Mouse (Mus musculus): ENCODE data around the gene Dusp10. TPM values are rescaled to one million over a fixed set of nuclear protein-coding genes. Genes with fewer than 3 reads are reported as not detected.

The Dusp10 gene
- polyA plus RNA-seq, 1 experiment from 2014 or later: 14.4 TPM

DNA sequence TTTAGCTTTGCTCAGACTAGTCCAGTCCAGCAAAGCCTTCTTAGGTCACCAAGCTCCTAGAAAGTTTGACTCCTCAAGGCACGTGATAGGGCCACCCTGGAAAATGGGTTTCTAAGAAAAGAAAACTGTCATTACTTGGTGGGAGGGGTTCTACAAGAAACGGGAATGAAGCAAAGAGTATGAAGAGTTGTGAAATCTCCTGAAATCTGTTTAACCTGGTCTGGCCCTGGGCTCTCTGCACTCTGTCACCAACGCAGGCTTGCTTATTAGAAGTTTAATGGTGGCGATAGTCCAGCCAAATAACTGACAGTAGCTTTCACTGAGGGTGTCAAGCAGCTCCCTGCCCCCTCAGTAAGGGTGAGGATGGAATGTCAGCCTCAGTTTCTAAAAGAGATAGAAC, 40.0 kb downstream of the Dusp10 start:
- no peak overlapping the region for H3K4me2 ChIP-seq
- H3K27me3 ChIP-seq (ENCODE audit: control insufficient read depth, insufficient read depth, low read length): no peaks in the 10 kb centered on the region
- 57% methylated on average over 4 of the region's 4 CpGs for WGBS (ENCODE audit: insufficient replicate concordance)
- H3K4me3 ChIP-seq (ENCODE audit: low read depth, low read length): no peak overlapping the region
- H3K27ac ChIP-seq (ENCODE audit: low read depth, low read length): peak overlapping the region; percentile 85
- H3K9ac ChIP-seq (ENCODE audit: low read depth, low read length): no peak overlapping the region
- no peaks in the 10 kb centered on the region for H3K36me3 ChIP-seq (ENCODE audit: control insufficient read depth, insufficient read depth, low read length)
- H3K4me1 ChIP-seq (ENCODE audit: control insufficient read depth, insufficient read depth, low read length): peaks cover 29% of the 10 kb centered on the region
- ATAC-seq (replicated peaks; ENCODE audit: insufficient number of reproducible peaks, low FRiP score, low TSS enrichment): no peak
- no peaks in the 10 kb centered on the region for H3K9me3 ChIP-seq (replicated peaks; ENCODE audit: control insufficient read depth, low read length)

DNA sequence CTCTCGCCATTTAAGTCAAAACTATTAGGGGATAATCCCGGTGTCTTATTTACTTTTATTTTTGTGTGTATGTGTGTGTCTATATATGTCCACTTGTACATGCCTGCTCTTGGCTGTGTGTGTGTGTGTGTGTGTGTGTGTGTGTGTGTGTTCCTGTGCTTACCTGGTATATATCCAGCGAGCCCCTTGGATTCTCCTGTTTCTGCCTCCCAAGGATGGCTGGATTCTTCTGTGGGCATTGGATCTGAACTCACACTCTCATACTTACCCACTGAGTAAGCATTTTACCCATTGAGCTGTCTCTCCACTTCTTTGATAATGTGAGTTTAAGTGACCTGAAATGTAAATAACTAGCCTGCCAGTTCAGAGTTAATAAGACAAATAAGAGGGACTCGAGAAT, 40.6 kb downstream of the Dusp10 start:
- peaks cover 29% of the 10 kb centered on the region for H3K4me1 ChIP-seq (ENCODE audit: control insufficient read depth, insufficient read depth, low read length)
- H3K27me3 ChIP-seq (ENCODE audit: control insufficient read depth, insufficient read depth, low read length): no peaks in the 10 kb centered on the region
- WGBS (ENCODE audit: insufficient replicate concordance): 79% methylated on average over 4 of the region's 4 CpGs
- H3K4me2 ChIP-seq: no peak overlapping the region
- H3K36me3 ChIP-seq (ENCODE audit: control insufficient read depth, insufficient read depth, low read length): no peaks in the 10 kb centered on the region
- H3K4me3 ChIP-seq (ENCODE audit: low read depth, low read length): no peak overlapping the region
- no peak overlapping the region for H3K9ac ChIP-seq (ENCODE audit: low read depth, low read length)
- ATAC-seq (replicated peaks; ENCODE audit: insufficient number of reproducible peaks, low FRiP score, low TSS enrichment): no peak
- H3K9me3 ChIP-seq (replicated peaks; ENCODE audit: control insufficient read depth, low read length): no peaks in the 10 kb centered on the region
- no peak overlapping the region for H3K27ac ChIP-seq (ENCODE audit: low read depth, low read length)

DNA sequence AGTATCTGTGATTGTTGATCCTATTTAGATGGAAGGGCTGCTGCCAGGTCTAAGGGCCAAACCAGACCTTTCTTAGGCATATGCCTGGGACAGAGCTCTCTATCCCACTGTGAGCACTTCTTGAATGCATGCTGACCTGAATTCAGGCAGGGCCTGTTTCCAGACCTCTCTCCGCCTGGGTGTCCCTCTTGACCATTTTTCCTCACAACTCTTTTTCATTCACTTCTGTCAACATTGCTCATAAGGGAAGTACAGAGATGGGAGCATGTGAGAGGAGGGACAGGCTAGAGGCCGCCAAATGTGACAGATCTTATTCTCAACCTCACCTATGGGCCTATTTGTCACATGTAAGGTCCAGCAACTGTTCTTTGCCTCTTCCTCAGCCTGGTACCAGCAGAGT, 41.1 kb downstream of the Dusp10 start:
- Histone ChIP-seq H3K4me2 (no peak overlapping the region), H3K9me3 (replicated peaks; ENCODE audit: control insufficient read depth, low read length) (no peaks in the 10 kb centered on the region), H3K4me1 (ENCODE audit: control insufficient read depth, insufficient read depth, low read length) (peaks cover 25% of the 10 kb centered on the region), H3K4me3 (ENCODE audit: low read depth, low read length) (no peak overlapping the region), H3K27ac (ENCODE audit: low read depth, low read length) (no peak overlapping the region), H3K9ac (ENCODE audit: low read depth, low read length) (no peak overlapping the region), H3K27me3 (ENCODE audit: control insufficient read depth, insufficient read depth, low read length) (no peaks in the 10 kb centered on the region), H3K36me3 (ENCODE audit: control insufficient read depth, insufficient read depth, low read length) (no peaks in the 10 kb centered on the region)
- no peak for ATAC-seq (replicated peaks; ENCODE audit: insufficient number of reproducible peaks, low FRiP score, low TSS enrichment)
- 85% methylated on average over 2 of the region's 2 CpGs for WGBS (ENCODE audit: insufficient replicate concordance)

GRCm38 (mm10) chr1:184058206-184058605, 45.1 kb downstream of the Dusp10 start:
- Histone ChIP-seq H3K4me2 (no peak overlapping the region), H3K36me3 (ENCODE audit: control insufficient read depth, insufficient read depth, low read length) (no peaks in the 10 kb centered on the region), H3K4me1 (ENCODE audit: control insufficient read depth, insufficient read depth, low read length) (peaks cover 20% of the 10 kb centered on the region), H3K9me3 (replicated peaks; ENCODE audit: control insufficient read depth, low read length) (no peaks in the 10 kb centered on the region), H3K27me3 (ENCODE audit: control insufficient read depth, insufficient read depth, low read length) (no peaks in the 10 kb centered on the region), H3K4me3 (ENCODE audit: low read depth, low read length) (no peak overlapping the region), H3K27ac (ENCODE audit: low read depth, low read length) (no peak overlapping the region), H3K9ac (ENCODE audit: low read depth, low read length) (no peak overlapping the region)
- WGBS (ENCODE audit: insufficient replicate concordance): 83% methylated on average over 8 of the region's 8 CpGs
- no peak for ATAC-seq (replicated peaks; ENCODE audit: insufficient number of reproducible peaks, low FRiP score, low TSS enrichment)

- H3K4me2 ChIP-seq: no peak overlapping the region
- 89% methylated on average over 3 of the region's 3 CpGs for WGBS (ENCODE audit: insufficient replicate concordance)
- H3K9ac ChIP-seq (ENCODE audit: low read depth, low read length): no peak overlapping the region
- H3K27ac ChIP-seq (ENCODE audit: low read depth, low read length): peak overlapping the region; percentile 7; the same call in 1 of the 2 replicates
- H3K36me3 ChIP-seq (ENCODE audit: control insufficient read depth, insufficient read depth, low read length): no peaks in the 10 kb centered on the region
- no peak for ATAC-seq (replicated peaks; ENCODE audit: insufficient number of reproducible peaks, low FRiP score, low TSS enrichment)
- no peak overlapping the region for H3K4me3 ChIP-seq (ENCODE audit: low read depth, low read length)
- no peaks in the 10 kb centered on the region for H3K27me3 ChIP-seq (ENCODE audit: control insufficient read depth, insufficient read depth, low read length)
- no peaks in the 10 kb centered on the region for H3K9me3 ChIP-seq (replicated peaks; ENCODE audit: control insufficient read depth, low read length)
- H3K4me1 ChIP-seq (ENCODE audit: control insufficient read depth, insufficient read depth, low read length): peaks cover 20% of the 10 kb centered on the region
These were observed 46.7 kb downstream of the Dusp10 start for GRCm38 (mm10) chr1:184059814-184060213.

DNA sequence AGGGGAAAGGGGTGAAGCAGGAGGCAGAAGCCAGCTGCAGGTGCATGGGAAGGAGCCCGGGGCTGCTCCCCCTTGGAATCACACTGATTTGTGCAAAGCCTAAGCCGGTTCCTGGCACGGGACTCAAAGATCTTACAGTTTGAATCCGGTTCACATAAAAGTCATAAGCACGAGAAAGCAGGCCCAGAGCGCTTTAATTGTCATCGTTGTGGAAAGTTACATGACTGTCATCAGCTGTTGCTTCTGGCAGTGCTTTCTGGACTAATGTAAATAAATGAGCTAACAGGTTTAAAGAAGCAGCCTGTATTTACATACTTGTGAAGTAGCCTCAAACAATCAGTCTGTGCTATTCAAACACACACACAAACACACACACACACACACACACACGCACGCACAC, 47.3 kb downstream of the Dusp10 start:
- WGBS (ENCODE audit: insufficient replicate concordance): 63% methylated on average over 9 of the region's 9 CpGs
- no peak overlapping the region for H3K4me3 ChIP-seq (ENCODE audit: low read depth, low read length)
- ATAC-seq (replicated peaks; ENCODE audit: insufficient number of reproducible peaks, low FRiP score, low TSS enrichment): no peak
- H3K36me3 ChIP-seq (ENCODE audit: control insufficient read depth, insufficient read depth, low read length): no peaks in the 10 kb centered on the region
- no peaks in the 10 kb centered on the region for H3K27me3 ChIP-seq (ENCODE audit: control insufficient read depth, insufficient read depth, low read length)
- H3K9me3 ChIP-seq (replicated peaks; ENCODE audit: control insufficient read depth, low read length): no peaks in the 10 kb centered on the region
- H3K4me2 ChIP-seq: no peak overlapping the region
- H3K4me1 ChIP-seq (ENCODE audit: control insufficient read depth, insufficient read depth, low read length): peaks cover 20% of the 10 kb centered on the region
- H3K9ac ChIP-seq (ENCODE audit: low read depth, low read length): no peak overlapping the region
- peak overlapping the region; percentile 7; the same call in 1 of the 2 replicates for H3K27ac ChIP-seq (ENCODE audit: low read depth, low read length)

- Histone ChIP-seq H3K27ac (ENCODE audit: low read depth, low read length) (0 out of 2 replicates have a peak overlapping the region, but pooled peaks have one; percentile 54), H3K4me3 (ENCODE audit: low read depth, low read length) (no peak overlapping the region), H3K4me2 (no peak overlapping the region), H3K9me3 (replicated peaks; ENCODE audit: control insufficient read depth, low read length) (no peaks in the 10 kb centered on the region), H3K27me3 (ENCODE audit: control insufficient read depth, insufficient read depth, low read length) (no peaks in the 10 kb centered on the region), H3K36me3 (ENCODE audit: control insufficient read depth, insufficient read depth, low read length) (no peaks in the 10 kb centered on the region), H3K9ac (ENCODE audit: low read depth, low read length) (no peak overlapping the region), H3K4me1 (ENCODE audit: control insufficient read depth, insufficient read depth, low read length) (peaks cover 25% of the 10 kb centered on the region)
- WGBS (ENCODE audit: insufficient replicate concordance): 37% methylated on average over 4 of the region's 4 CpGs
- ATAC-seq (replicated peaks; ENCODE audit: insufficient number of reproducible peaks, low FRiP score, low TSS enrichment): no peak
These were observed 48.0 kb downstream of the Dusp10 start for GRCm38 (mm10) chr1:184060828-184061734.

DNA sequence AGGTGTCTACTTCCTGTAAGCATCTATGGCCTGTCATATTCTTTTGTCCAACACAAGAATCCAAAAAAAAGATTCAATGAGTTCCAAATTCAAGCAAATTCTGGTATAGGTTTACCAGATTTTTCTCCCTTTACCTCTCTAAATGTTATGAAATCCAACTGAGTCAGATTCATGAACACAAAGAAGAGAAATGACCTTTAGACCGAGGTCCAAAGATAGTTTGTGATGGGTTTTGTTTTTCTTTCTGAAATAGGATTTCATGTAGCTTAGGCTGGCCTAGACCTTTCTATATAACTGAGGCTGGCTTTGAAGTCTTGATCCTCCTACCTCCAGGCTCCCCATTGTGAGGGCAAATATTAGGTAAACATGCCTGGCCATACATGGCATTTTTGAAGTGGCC, 48.8 kb downstream of the Dusp10 start:
- Histone ChIP-seq H3K27me3 (ENCODE audit: control insufficient read depth, insufficient read depth, low read length) (no peaks in the 10 kb centered on the region), H3K27ac (ENCODE audit: low read depth, low read length) (no peak overlapping the region), H3K9me3 (replicated peaks; ENCODE audit: control insufficient read depth, low read length) (no peaks in the 10 kb centered on the region), H3K4me1 (ENCODE audit: control insufficient read depth, insufficient read depth, low read length) (peaks cover 28% of the 10 kb centered on the region), H3K4me3 (ENCODE audit: low read depth, low read length) (no peak overlapping the region), H3K36me3 (ENCODE audit: control insufficient read depth, insufficient read depth, low read length) (no peaks in the 10 kb centered on the region), H3K4me2 (no peak overlapping the region), H3K9ac (ENCODE audit: low read depth, low read length) (no peak overlapping the region)
- 82% methylated on average over 1 of the region's 1 CpGs for WGBS (ENCODE audit: insufficient replicate concordance)
- no peak for ATAC-seq (replicated peaks; ENCODE audit: insufficient number of reproducible peaks, low FRiP score, low TSS enrichment)

- Histone ChIP-seq H3K4me3 (ENCODE audit: low read depth, low read length) (no peak overlapping the region), H3K4me2 (0 out of 2 replicates have a peak overlapping the region, but pooled peaks have one; percentile 2), H3K27me3 (ENCODE audit: control insufficient read depth, insufficient read depth, low read length) (no peaks in the 10 kb centered on the region), H3K4me1 (ENCODE audit: control insufficient read depth, insufficient read depth, low read length) (peaks cover 28% of the 10 kb centered on the region), H3K27ac (ENCODE audit: low read depth, low read length) (peak overlapping the region; percentile 62), H3K9me3 (replicated peaks; ENCODE audit: control insufficient read depth, low read length) (no peaks in the 10 kb centered on the region), H3K9ac (ENCODE audit: low read depth, low read length) (no peak overlapping the region; the same call in 1 of the 2 replicates), H3K36me3 (ENCODE audit: control insufficient read depth, insufficient read depth, low read length) (peaks cover 7% of the 10 kb centered on the region; the same call in 1 of the 2 replicates)
- no peak for ATAC-seq (replicated peaks; ENCODE audit: insufficient number of reproducible peaks, low FRiP score, low TSS enrichment)
- WGBS (ENCODE audit: insufficient replicate concordance): 54% methylated on average over 7 of the region's 7 CpGs
These were observed 51.2 kb downstream of the Dusp10 start for GRCm38 (mm10) chr1:184064306-184064705.
